Mouse (Mus musculus) kidney, postnatal 0 days (tissue): ENCODE measurements at regions not wholly inside any gene's neighbourhood (a gene's known extent, or its start where the extent isn't known, plus 50 kb on each side); places are given as distances from the start of the nearest gene placed in this dataset.

Source experiments
- ATAC-seq: fragments of 200-750 bp; cut with Nextera tagmentation; replicated peaks from 2 replicates; pipeline ENCODE4 v1.8.0; 2017; ENCODE audit warnings: low read depth, moderate number of reproducible peaks, moderate TSS enrichment, moderate library complexity; ENCODE audit not compliant: low FRiP score
- DNase-seq: peaks from one replicate; pipeline ENCODE4 v3.0.0-alpha.2; 2016; ENCODE audit warnings: low spot score
- H3K27ac ChIP-seq: fragments of 300-500 bp; sonication (generic); 2 replicates; pipeline ENCODE4 v1.5.1; 2014; ENCODE audit warnings: mild to moderate bottlenecking
- H3K27me3 ChIP-seq: fragments of 300-500 bp; sonication (generic); 2 replicates; pipeline ENCODE4 v1.6.1; 2014; ENCODE audit warnings: low read length, mixed read lengths; ENCODE audit not compliant: insufficient read depth
- H3K36me3 ChIP-seq: fragments of 300-500 bp; sonication (generic); 2 replicates; pipeline ENCODE4 v1.6.1; 2014; ENCODE audit warnings: low read length, mixed read lengths; ENCODE audit not compliant: insufficient read depth
- H3K4me1 ChIP-seq: fragments of 300-500 bp; sonication (generic); replicated peaks from 2 replicates; pipeline ENCODE4 v1.6.1; 2014; ENCODE audit warnings: antibody characterized with exemption, low read length, mixed read lengths; ENCODE audit not compliant: insufficient read depth
- H3K4me2 ChIP-seq: fragments of 300-500 bp; sonication (generic); 2 replicates; pipeline ENCODE4 v1.6.1; 2014; ENCODE audit warnings: mild to moderate bottlenecking, low read length, moderate library complexity, mixed read lengths
- H3K4me3 ChIP-seq: fragments of 300-500 bp; sonication (generic); replicated peaks from 2 replicates; pipeline ENCODE4 v1.5.1; 2014; ENCODE audit warnings: low read depth, low read length
- H3K9ac ChIP-seq: fragments of 300-500 bp; sonication (generic); 2 replicates; pipeline ENCODE4 v1.6.1; 2014; ENCODE audit warnings: low read depth, low read length
- H3K9me3 ChIP-seq: fragments of 300-500 bp; sonication (generic); replicated peaks from 2 replicates; pipeline ENCODE4 v1.6.1; 2016; ENCODE audit warnings: low read length, inconsistent platforms, mixed read lengths
- CTCF ChIP-seq: IDR thresholded peaks from 2 replicates; pipeline ENCODE4 v1.5.1; 2016; ENCODE audit warnings: antibody characterized with exemption, low read depth, mild to moderate bottlenecking, moderate library complexity
- WGBS: fragments of 180-500 bp; shearing (Covaris S2); extraction: QIAGEN DNeasy Blood & Tissue Kit; methylation state at CpG from one replicate; pipeline ENCODE4 v1.1.7; 2014; 5-methylcytosine and 5-hydroxymethylcytosine counted together

DNA sequence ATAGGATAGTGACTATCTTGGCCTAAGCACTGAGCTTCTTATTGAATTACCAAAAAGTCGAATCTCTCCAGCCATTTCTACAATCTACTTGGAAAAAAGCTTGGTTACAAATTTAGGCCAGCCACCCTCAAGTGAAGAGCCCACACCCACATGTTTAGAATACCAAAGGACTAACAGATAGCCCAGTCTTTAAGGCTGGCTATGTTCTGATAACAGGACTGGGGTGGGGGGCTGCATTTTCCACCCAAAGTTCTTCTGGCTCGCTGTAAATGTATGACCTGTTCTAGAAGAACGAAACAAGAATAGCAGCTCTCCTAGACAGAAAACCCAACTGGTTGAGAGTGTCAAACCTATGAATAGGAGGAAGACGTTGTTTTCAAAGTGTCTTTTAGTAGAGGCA, 130.6 kb upstream of the Cited2 start:
- Histone ChIP-seq H3K9me3 (no peaks in the 10 kb centered on the region), H3K27ac (no peak overlapping the region), H3K36me3 (no peaks in the 10 kb centered on the region), H3K4me2 (no peak overlapping the region), H3K27me3 (no peaks in the 10 kb centered on the region), H3K9ac (no peak overlapping the region), H3K4me3 (no peak overlapping the region), H3K4me1 (no peaks in the 10 kb centered on the region)
- DNase-seq = no peak
- 95% methylated on average over 4 of the region's 4 CpGs for WGBS
- TF ChIP-seq CTCF = no peak
- ATAC-seq = no peak

DNA sequence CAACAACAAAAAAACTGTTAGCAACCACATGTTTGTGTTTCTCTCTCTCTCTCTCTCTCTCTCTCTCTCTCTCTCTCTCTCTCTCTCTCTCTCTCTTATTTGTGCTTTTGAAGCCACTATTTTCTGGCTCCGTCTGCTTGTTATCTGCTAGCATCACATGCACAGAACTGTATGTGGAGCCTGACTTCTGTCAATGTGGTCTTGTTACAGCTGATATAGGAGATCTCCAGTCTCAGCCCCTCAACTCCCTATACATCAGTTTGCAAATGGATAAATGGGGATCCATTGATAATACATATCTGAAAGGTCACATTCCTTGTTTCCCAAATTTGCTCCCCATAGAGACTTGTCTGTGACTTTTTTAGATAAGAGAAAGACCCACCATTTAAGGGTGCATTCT, 126.9 kb upstream of the Cited2 start:
- H3K4me1 ChIP-seq = no peaks in the 10 kb centered on the region
- no peaks in the 10 kb centered on the region for H3K27me3 ChIP-seq
- no peak overlapping the region for H3K4me3 ChIP-seq
- H3K9ac ChIP-seq = no peak overlapping the region
- no peak for DNase-seq
- no peak overlapping the region for H3K27ac ChIP-seq
- H3K36me3 ChIP-seq = no peaks in the 10 kb centered on the region
- ATAC-seq = no peak
- TF ChIP-seq CTCF = no peak
- no peak overlapping the region for H3K4me2 ChIP-seq
- H3K9me3 ChIP-seq = no peaks in the 10 kb centered on the region
- WGBS = 91% methylated on average over 1 of the region's 1 CpGs

DNA sequence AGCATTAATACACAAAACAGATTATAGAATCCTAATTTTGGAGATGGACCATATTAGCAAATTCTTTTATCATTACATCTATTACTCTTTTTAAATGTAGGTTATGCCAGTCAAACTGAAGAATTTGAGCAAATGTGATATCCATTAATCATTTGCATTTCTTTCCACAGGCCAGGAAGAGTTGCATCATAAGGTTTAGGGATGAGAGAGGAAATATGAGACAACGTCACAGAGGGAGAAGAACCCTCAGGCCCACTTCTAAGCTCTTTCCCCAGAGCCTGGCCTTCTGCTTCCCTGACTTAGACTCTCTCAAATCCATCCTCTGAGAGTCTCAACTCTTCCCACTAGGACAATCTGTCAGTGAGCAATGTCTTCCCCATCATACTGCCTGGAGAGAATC, 126.3 kb upstream of the Cited2 start:
- Histone ChIP-seq H3K4me1 (no peaks in the 10 kb centered on the region), H3K9ac (no peak overlapping the region), H3K4me3 (no peak overlapping the region), H3K36me3 (no peaks in the 10 kb centered on the region), H3K27ac (no peak overlapping the region), H3K27me3 (no peaks in the 10 kb centered on the region), H3K4me2 (no peak overlapping the region), H3K9me3 (no peaks in the 10 kb centered on the region)
- WGBS = 81% methylated on average over 1 of the region's 1 CpGs
- no peak for ATAC-seq
- TF ChIP-seq CTCF = no peak
- DNase-seq = no peak

- no peak for TF ChIP-seq CTCF
- ATAC-seq (no peak), DNase-seq (no peak)
- Histone ChIP-seq H3K4me1 (no peaks in the 10 kb centered on the region), H3K4me2 (no peak overlapping the region), H3K36me3 (no peaks in the 10 kb centered on the region), H3K27me3 (no peaks in the 10 kb centered on the region), H3K9me3 (no peaks in the 10 kb centered on the region), H3K9ac (no peak overlapping the region), H3K27ac (no peak overlapping the region), H3K4me3 (no peak overlapping the region)
- 85% methylated on average over 10 of the region's 10 CpGs for WGBS
Measured at GRCm38 (mm10) chr10:17599246-17599645, 123.8 kb upstream of the Cited2 start.

- H3K9me3 ChIP-seq = no peaks in the 10 kb centered on the region
- WGBS = 62% methylated on average over 6 of the region's 6 CpGs
- no peak for ATAC-seq
- no peaks in the 10 kb centered on the region for H3K27me3 ChIP-seq
- H3K4me3 ChIP-seq = no peak overlapping the region
- DNase-seq = no peak
- no peak overlapping the region for H3K4me2 ChIP-seq
- no peaks in the 10 kb centered on the region for H3K36me3 ChIP-seq
- TF ChIP-seq CTCF = no peak
- H3K27ac ChIP-seq = no peak overlapping the region
- no peaks in the 10 kb centered on the region for H3K4me1 ChIP-seq
- H3K9ac ChIP-seq = no peak overlapping the region
Measured at GRCm38 (mm10) chr10:17599831-17600761, 122.9 kb upstream of the Cited2 start.

- ATAC-seq = no peak
- TF ChIP-seq CTCF = no peak
- Histone ChIP-seq H3K9me3 (no peaks in the 10 kb centered on the region), H3K4me3 (no peak overlapping the region), H3K27ac (no peak overlapping the region), H3K36me3 (no peaks in the 10 kb centered on the region), H3K4me2 (no peak overlapping the region), H3K9ac (no peak overlapping the region), H3K27me3 (no peaks in the 10 kb centered on the region), H3K4me1 (no peaks in the 10 kb centered on the region)
- WGBS = 47% methylated on average over 3 of the region's 3 CpGs
- DNase-seq = no peak
Measured at GRCm38 (mm10) chr10:17600762-17601108, 122.3 kb upstream of the Cited2 start.
